Mouse (Mus musculus): ENCODE measurements around the gene Phlda3.

Gene Phlda3

GRCm38 (mm10) chr1:135759685-135760084 is 6.2 kb upstream of the Phlda3 start:
- no peak for DNase-seq (ENCODE audit: low spot score)

DNA sequence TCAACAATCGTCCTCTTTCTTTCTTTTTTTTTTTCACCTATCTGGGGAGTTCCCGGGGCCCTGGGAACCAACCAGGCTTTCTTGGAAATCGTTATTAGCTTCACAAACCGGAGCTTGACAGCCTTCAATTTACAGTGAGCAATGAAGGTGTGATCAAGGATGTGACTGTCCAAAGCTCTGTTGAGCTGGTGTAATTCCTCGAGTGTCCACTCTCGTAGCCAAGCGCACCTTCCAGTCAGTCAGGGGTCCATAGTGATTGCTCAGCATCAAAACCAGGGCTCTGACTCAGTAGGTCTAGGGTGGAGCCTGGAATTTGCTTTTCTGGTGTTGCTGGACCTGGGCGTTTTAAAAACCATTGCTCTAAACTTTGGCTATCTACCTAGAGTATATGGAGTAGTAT is 5.7 kb upstream of the Phlda3 start:
- DNase-seq (ENCODE audit: low spot score), result no peak

GRCm38 (mm10) chr1:135761728-135762127 is 4.2 kb upstream of the Phlda3 start:
- DNase-seq (ENCODE audit: low spot score), result no peak

- no peak for DNase-seq (ENCODE audit: low spot score)
Measured at GRCm38 (mm10) chr1:135763503-135764205, 2.3 kb upstream of the Phlda3 start.

DNA sequence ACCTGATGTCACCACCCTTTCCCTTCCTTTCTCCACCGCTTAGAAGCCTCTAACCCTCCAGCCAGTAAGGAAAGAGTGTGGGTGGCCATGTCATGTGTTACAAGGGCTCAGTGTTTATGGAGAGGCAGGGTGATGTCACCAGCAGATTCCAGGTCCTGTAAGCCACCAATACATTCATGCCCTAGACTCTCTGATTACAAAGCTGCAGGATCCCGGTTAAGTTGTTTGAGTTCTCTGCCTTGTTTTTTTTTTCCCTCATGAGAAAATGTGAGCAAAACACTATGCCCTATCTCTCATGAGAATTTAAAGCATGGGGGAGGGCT is 1.8 kb upstream of the Phlda3 start:
- no peak for DNase-seq (ENCODE audit: low spot score)

DNA sequence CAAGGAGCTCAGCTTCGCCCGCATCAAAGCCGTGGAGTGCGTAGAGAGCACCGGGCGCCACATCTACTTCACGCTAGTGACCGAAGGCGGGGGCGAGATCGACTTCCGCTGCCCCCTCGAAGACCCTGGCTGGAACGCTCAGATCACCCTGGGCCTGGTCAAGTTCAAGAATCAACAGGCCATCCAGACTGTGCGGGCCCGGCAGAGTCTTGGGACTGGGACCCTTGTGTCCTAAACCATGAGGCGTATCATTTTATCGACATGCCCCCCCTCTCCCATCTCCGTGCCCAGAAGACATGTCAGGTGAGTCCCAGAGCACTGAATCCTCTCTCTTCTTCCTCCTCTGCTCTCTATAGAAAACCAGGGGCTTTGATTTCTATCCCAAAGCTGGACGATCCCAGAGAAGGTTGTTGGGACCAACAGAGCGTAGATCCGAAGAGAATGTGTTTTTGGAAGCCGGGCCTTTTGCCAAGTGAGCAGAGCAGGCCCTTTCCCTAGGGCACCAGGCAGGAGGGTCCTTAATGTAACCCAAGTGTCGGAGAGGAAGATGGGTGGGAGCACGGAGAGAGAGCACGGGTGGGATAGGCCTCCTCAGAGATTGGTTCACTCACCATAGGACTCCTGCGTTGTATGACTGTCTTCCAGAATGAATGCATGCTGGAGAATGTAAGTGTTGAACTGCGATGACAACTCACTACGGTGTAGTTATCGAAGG is 830 bp downstream of the Phlda3 start:
- no peak for DNase-seq (ENCODE audit: low spot score)

GRCm38 (mm10) chr1:135767324-135767890 is 1.5 kb downstream of the Phlda3 start:
- no peak for DNase-seq (ENCODE audit: low spot score)

- DNase-seq (ENCODE audit: low spot score), result no peak
Measured at GRCm38 (mm10) chr1:135768400-135768799, 2.5 kb downstream of the Phlda3 start.

- no peak for DNase-seq (ENCODE audit: low spot score)
Measured at GRCm38 (mm10) chr1:135770237-135770636, 4.3 kb downstream of the Phlda3 start.

- DNase-seq (ENCODE audit: low spot score), result peak; percentile 82
Measured at GRCm38 (mm10) chr1:135770896-135771572, 5.1 kb downstream of the Phlda3 start.

DNA sequence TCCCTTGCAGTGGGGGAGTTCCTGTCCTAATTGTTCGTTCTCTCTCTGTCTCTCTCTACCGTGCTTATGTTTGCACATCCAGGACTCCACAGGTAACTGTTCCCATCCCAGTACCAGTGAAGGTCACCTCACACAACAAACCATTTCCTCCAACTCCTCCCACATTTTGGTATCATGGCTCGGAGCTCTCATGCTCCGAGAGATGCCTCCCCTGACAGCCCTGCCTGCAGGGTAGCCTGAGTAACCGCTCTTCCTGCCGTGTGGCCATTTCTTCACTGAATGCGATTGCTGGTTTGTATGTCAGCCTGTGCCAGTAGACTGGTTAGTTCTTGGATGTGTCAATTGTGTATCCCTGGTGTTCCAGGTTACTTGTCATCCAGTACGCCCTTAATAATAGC is 5.7 kb downstream of the Phlda3 start:
- DNase-seq (ENCODE audit: low spot score), result peak; percentile 54

DNA sequence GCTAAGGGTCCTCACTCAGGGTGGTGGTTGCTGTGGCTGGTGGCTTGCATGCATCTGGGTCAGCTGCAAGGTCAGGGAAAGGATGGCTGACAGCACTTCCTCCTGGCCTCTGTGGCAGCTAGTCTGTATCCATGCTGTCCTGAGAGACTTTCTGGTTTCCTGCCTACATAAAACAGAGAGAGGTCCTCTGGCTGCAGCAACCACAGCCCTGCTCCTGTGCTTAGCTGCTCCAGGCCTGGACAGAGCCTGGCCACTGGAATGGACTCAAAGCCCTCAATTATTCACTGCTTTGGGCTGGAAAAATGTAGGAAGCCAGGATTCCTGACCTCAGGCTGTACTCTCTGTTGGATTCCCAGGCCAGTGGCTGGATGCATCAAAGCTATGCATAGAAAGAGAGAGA is 10.7 kb downstream of the Phlda3 start:
- no peak for DNase-seq (ENCODE audit: low spot score)

GRCm38 (mm10) chr1:135777046-135777445 is 11.1 kb downstream of the Phlda3 start:
- DNase-seq (ENCODE audit: low spot score), result no peak

GRCm38 (mm10) chr1:135778780-135779535 is 13.0 kb downstream of the Phlda3 start, which contains the start of gene Tnni1:
TSS of gene Tnni1 (plus strand) at chr1:135779434.
- DNase-seq (ENCODE audit: low spot score), result no peak

DNA sequence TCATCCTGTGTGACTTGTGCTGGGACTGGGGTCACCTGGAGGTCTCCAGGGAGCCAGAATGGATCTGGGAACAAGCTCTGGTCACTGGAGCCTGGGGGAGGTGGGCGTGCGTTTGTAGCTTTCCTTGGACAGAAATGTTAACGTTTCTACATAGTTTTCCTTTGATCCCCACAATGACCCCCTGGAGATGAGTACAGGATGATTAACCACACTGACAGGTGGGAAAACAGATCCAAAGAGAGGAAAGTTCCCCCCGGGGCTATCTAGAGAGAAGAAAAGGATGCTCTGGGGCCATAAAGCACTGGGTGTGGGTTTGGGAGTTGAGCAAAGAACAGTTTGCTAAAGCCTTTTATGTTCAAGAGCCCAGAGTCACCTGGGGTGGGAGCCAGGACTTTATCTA is 14.7 kb downstream of the Phlda3 start:
- no peak for DNase-seq (ENCODE audit: low spot score)

DNA sequence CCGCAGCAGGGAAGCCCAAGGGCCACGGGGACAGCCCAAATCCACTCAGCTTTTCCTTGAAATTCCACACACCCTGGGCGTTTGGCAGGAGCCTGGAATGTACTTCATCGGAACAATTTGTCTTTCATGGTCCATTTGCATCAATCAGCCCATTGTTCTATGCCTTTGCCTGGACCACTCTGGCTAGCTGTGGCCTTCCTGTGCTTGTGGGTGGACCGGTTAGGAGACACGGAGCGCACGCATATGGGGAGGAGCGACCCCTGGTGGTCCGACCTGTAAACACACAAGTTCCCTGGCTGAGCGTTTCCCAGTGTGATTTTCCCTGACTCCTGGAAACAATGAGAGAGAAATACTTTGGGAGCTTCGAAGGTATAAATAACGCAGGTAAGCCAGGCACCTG is 15.3 kb downstream of the Phlda3 start:
- peak; percentile 79 for DNase-seq (ENCODE audit: low spot score)

GRCm38 (mm10) chr1:135782816-135783215 is 16.9 kb downstream of the Phlda3 start:
- DNase-seq (ENCODE audit: low spot score), result peak; percentile 68

DNA sequence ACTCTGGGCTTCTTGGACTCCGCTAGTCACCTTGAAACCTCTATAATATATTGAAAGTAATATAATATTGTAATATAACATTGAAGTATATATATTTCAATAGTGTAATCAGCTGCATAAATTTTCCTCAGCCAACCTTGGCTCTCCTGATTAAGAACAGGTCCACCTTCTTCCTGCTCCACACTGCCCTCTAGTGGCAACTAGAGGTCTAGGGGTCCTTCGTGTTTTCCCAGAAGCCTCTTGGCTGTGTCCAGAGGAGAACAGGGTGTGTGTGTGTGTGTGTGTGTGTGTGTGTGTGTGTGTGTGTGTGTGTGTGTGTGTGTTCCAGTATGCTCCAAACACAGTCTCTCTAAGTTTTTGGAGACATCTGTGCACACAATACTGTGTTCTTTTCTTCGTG is 21.9 kb downstream of the Phlda3 start:
- DNase-seq (ENCODE audit: low spot score), result peak; percentile 82

GRCm38 (mm10) chr1:135788708-135789107 is 22.8 kb downstream of the Phlda3 start:
- peak; percentile 51 for DNase-seq (ENCODE audit: low spot score)

- peak; percentile 70 for DNase-seq (ENCODE audit: low spot score)
Measured at GRCm38 (mm10) chr1:135789815-135790214, 23.9 kb downstream of the Phlda3 start.

GRCm38 (mm10) chr1:135792143-135792939 is 26.4 kb downstream of the Phlda3 start:
- no peak for DNase-seq (ENCODE audit: low spot score)
